Mouse (Mus musculus): ENCODE data around the gene Asic2. TPM values are rescaled to one million over a fixed set of nuclear protein-coding genes. Genes with fewer than 3 reads are reported as not detected.

Asic2 gene
- total RNA-seq, 2 experiments from 2014 or later, result 58.4 to 61.0 TPM

GRCm38 (mm10) chr11:81564857-81565256 is 403.4 kb downstream of the Asic2 start:
- no peak for DNase-seq (ENCODE audit: extremely low spot score in 1 of 2, low spot score in 1 of 2)

- no peak for DNase-seq (ENCODE audit: extremely low spot score in 1 of 2, low spot score in 1 of 2)
Measured at GRCm38 (mm10) chr11:81560374-81560773, 407.9 kb downstream of the Asic2 start.

DNA sequence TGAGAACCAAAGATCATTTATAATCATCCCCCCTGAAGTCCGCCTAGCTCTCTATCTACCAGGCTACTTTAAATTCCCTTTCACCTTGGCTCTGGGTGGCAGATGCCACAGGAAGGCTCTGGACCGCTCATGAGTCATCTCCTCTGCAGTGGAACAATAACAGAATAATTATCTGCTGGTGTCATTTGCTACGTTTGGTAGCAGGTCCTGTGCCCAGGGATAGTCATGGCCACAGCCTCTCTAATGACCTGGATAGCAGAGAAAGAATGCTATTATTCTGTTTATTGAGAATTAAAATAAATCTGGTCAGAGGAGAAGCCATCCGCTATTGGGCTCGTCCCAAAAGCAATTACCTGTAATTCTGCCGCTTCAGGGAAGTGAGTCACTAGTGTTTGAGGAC is 425.1 kb downstream of the Asic2 start:
- DNase-seq (ENCODE audit: extremely low spot score in 1 of 2, low spot score in 1 of 2), result no peak

DNA sequence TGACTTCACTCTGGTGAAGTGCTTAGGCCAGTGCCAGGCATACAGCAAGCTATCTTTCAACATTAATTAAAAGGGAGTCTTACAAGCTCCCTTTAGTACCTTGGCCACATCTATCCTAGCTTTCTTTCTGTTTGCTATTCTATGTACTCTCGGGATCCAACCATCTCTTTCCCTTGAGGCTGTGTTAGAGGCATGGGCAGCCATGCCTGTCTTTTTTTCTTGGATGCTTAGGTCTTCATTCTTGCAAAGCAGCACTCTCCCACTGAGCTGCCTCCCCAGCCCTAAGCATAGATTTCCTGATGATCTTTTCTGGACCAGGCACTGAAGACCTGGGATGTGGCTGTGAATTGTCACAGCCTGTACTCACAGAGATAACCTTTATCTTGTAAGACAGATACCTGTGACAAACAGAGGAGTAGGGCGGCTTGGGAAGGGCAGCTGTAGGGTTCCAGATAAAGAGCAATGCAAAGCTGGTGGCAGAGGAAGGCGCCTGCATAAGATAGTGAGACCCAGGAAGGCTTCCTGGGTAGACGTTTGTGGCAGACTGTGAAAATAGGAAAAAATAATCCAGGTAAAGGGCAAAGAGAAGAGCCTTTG is 433.0 kb downstream of the Asic2 start:
- no peak for DNase-seq (ENCODE audit: extremely low spot score in 1 of 2, low spot score in 1 of 2)

GRCm38 (mm10) chr11:81534686-81535085 is 433.6 kb downstream of the Asic2 start:
- peak; percentile 24 to 71 for DNase-seq (ENCODE audit: extremely low spot score in 1 of 2, low spot score in 1 of 2)

DNA sequence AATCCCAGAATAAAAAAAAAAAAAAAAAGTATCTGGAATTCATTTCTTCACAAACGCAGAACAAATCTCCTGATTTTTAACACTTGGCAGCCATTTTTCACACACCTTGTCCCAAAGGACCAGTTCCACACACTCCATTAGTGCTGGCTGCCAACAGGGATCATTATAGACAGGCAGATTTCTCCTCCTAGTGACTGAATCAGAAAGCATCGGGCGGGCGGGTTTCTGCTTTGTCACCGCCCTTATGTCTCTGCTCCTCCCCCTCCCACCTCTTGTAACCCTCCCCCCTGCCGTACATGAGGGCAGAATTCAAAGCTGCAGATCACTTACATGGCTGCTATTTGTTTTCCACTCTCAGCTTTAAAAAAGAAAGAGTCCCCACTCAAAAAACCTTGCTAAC is 436.4 kb downstream of the Asic2 start:
- no peak for DNase-seq (ENCODE audit: extremely low spot score in 1 of 2, low spot score in 1 of 2)

DNA sequence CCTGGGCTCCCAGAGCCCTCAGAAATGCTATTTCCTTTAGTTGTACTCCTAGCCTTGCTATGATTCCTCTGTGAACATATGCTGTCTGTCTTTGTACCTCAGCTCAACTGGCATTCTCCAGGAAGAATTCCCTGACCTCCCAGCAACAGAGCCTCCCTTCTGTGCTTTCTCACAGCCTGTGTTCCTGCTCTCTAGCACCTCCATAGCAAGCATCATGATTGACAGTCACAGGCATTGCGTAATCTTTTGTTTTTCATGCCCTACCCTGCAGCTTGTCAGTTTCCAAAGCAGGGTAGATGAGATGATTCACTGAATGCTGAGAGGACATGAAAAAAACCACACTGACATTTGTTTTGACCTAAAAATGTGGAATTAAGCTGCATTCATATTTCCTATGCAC is 445.3 kb downstream of the Asic2 start:
- DNase-seq (ENCODE audit: extremely low spot score in 1 of 2, low spot score in 1 of 2), result no peak

- DNase-seq (ENCODE audit: extremely low spot score in 1 of 2, low spot score in 1 of 2), result no peak
Measured at GRCm38 (mm10) chr11:81521881-81522280, 446.4 kb downstream of the Asic2 start.

GRCm38 (mm10) chr11:81518001-81518955 is 450.0 kb downstream of the Asic2 start:
- DNase-seq (ENCODE audit: extremely low spot score in 1 of 2, low spot score in 1 of 2), result no peak

- DNase-seq (ENCODE audit: extremely low spot score in 1 of 2, low spot score in 1 of 2), result no peak
Measured at GRCm38 (mm10) chr11:81515754-81516153, 452.5 kb downstream of the Asic2 start.

DNA sequence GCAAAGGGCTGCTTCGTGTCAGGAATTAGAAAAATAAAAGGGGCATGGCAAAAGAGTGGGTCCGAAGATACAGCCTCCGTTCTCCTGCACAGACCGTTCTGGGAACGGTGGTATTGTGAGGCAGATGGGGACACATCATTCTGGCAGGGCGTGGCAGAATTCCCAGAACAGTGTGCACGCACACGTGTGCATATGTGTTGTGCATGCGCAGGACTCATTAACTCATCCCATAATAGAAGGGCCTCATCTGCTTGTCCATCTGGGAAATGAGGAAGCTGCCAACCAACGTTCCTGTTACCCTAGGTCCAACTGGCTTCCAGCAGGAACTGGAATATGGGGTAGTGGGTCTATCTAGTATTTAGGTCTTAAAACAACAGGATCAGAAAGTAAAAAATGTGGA is 455.8 kb downstream of the Asic2 start:
- DNase-seq (ENCODE audit: extremely low spot score in 1 of 2, low spot score in 1 of 2), result peak in 1 of 2 experiments; percentile 63

GRCm38 (mm10) chr11:81511401-81511800 is 456.9 kb downstream of the Asic2 start:
- DNase-seq (ENCODE audit: extremely low spot score in 1 of 2, low spot score in 1 of 2), result no peak

DNA sequence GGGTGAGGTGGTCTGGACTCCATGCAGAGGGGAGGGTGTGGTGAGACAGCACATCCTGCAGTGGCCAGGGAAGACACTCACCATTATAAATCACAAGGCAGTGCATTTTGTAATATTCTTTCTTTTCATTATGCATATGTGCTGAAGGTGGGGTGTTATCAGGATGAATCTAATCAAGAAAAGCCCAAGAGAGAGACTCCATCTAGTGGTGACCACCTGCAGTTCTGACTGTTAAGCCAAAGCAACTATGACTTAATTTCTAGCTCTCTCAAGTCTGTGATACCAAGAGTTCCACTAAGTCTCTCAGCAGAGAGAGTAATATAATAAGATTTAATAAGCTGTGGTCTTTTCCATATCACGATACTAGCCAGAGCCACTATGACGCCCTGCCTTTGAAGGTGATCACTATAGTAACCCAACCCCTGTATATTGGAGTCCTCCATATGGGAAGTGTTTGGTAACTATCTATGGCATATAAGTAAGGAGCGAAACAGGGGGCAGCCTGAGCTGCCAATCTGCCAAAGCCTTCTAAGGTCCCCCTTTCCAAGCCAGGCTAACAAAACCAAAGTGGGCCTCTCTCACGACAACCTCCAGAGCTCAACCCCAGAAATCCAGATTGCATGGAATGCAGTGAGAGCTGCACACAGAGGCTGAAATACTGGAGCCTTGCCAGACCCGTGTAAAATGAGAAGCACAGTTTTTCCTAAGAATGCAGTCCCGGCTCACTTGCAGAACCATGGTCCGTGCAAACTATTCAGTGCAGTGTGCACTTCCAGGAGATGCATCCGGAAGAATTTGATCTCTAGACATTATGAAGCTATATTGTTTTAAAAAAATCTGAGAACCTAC is 459.6 kb downstream of the Asic2 start:
- no peak for DNase-seq (ENCODE audit: extremely low spot score in 1 of 2, low spot score in 1 of 2)

DNA sequence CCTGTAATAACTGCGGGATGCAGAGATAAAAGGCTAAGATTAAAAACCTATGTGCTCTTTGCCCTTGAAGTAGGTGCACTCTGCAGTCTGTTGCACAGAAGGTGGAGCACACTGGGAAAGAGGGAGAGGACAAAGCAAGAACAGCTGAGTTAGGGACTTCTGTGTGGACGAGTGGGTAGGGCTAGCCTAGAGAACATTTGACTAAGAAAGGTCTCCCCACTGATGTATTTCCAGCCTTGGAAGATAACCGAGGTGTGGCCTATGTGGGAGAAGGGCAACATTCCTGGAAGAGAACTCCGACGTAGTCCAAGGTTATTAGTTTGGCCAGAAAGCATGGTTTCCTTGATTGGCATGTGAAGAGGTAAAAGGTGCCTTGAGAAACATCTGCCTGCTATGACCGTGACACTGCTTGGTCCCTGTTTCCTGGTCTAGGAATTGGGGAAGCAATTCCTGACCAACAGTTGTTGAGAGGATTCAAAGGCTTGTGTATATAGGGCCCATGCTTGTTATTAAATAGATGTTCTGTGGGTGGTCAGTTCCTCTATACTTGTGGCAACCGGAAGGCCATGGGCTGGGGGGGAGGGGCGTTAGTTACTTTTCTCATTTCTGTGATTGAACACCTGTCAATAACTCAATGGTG is 463.3 kb downstream of the Asic2 start:
- DNase-seq (ENCODE audit: extremely low spot score in 1 of 2, low spot score in 1 of 2), result no peak

GRCm38 (mm10) chr11:81501473-81502246 is 466.6 kb downstream of the Asic2 start:
- no peak for DNase-seq (ENCODE audit: extremely low spot score in 1 of 2, low spot score in 1 of 2)

GRCm38 (mm10) chr11:81498990-81499389 is 469.3 kb downstream of the Asic2 start:
- no peak for DNase-seq (ENCODE audit: extremely low spot score in 1 of 2, low spot score in 1 of 2)

GRCm38 (mm10) chr11:81497652-81498391 is 470.4 kb downstream of the Asic2 start:
- DNase-seq (ENCODE audit: extremely low spot score in 1 of 2, low spot score in 1 of 2), result no peak

- DNase-seq (ENCODE audit: extremely low spot score in 1 of 2, low spot score in 1 of 2), result no peak
Measured at GRCm38 (mm10) chr11:81496446-81496845, 471.8 kb downstream of the Asic2 start.

DNA sequence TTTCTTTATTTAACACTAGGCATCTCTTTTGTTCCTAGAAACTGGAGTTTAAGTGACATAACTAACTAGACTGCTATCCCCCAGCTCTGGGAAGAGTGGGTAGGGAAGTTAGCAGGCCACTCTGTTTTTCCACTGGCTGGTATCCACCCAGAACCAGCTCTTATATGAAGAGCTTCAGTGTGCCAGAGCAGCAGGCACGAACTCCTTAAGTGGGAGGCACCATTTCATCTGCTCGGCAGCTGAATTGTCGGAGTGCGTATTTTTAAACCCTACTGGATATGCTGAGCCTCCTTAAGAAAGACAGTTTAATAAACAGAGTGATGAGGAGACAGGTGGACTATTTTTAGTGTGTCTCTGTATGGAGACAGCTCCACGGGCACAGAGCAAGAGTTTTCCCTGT is 475.9 kb downstream of the Asic2 start:
- no peak for DNase-seq (ENCODE audit: extremely low spot score in 1 of 2, low spot score in 1 of 2)

Measured in layer of hippocampus, postnatal 25 days (tissue).